Mouse (Mus musculus): ENCODE measurements around the gene Ank2. TPM values are rescaled to one million over a fixed set of nuclear protein-coding genes. Genes with fewer than 3 reads are reported as not detected.

The Ank2 gene
- polyA plus RNA-seq, 1 experiment from 2014 or later: 30.8 TPM

DNA sequence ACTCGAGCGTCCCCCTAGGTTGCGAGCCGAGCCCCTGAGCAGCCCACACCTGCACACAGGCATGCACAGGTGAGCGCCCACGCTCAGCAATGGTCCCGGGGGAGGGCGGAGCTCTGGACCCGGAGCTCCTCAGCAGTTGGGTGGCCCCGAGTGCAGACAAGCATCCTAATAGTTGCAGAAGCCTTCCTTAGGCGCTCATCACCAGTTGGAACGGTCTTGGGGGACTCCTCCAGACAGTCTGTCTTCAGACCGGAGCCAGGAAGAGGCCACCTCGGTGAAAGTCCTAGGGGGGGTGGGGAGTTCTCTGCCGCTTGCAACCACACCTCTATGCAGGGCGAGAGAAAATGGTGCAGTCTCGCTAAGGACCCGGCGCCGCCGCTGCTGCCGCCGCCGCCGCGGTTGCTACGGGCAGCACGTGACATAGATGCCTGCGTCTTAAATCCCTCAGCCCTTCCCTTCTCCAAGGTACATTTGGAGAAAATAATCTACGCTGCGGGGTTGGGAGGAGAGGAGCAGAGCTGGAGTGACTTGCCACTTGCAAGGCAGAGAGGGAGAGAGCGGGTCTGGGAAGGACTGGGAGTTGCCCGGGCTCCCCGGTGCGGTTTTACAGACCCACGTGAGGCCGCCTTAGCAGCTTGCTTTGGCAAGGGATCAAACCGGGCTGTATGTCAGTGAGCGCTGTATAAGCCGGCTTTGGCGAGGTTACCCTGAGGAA is 337.0 kb downstream of the Ank2 start:
- H3K4me3 ChIP-seq (ENCODE audit: low read depth, low read length): peak overlapping the region; percentile 60
- H3K9ac ChIP-seq (ENCODE audit: low read depth, low read length): peak overlapping the region; percentile 47
- ATAC-seq (replicated peaks; ENCODE audit: insufficient number of reproducible peaks, low FRiP score, low TSS enrichment): peak; percentile 49; the same call in 1 of the 2 replicates
- H3K27me3 ChIP-seq (ENCODE audit: control insufficient read depth, insufficient read depth, low read length): peaks cover 14% of the 10 kb centered on the region
- H3K36me3 ChIP-seq (ENCODE audit: control insufficient read depth, insufficient read depth, low read length): no peaks in the 10 kb centered on the region
- H3K9me3 ChIP-seq (replicated peaks; ENCODE audit: control insufficient read depth, low read length): no peaks in the 10 kb centered on the region
- WGBS (ENCODE audit: insufficient replicate concordance): under 1% methylated on average over 41 of the region's 41 CpGs
- H3K4me2 ChIP-seq: peak overlapping the region; percentile 98
- H3K4me1 ChIP-seq (ENCODE audit: control insufficient read depth, insufficient read depth, low read length): no peaks in the 10 kb centered on the region
- no peak overlapping the region for H3K27ac ChIP-seq (ENCODE audit: low read depth, low read length)

DNA sequence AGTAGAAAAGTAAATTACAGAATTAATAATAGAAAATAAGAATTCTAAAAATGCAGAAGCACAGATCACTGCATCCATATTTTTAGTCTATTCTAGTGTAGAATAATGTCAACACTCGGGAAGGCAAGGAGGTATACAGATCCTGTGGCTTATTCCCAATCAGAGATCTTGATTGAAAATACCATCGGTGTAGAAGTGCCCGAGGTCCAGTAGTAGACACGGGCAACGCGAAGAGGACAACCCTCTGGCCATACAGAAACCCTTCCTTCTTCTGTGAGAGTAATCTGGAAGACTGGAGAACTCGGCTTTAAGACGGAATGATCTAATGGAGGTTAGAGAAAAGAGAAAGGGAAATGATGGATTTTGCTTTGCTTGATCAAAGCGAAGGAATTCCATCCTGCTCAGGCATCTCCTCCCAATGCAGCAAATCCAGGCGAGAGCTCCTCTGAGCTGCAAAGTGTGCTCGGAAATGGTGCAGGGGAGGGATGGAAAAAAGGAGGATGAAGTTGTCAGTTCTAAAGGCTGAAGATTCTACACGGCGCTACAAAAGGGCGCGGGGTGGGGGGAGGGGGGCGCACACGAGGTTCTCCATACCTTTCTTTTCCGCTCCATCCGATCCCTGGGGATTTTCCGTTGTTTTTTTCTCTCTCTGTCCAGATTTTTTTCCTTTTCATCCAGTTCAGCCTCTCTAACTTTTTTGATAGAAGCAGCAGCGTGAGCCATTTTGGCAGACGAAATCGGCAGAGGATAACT is 337.9 kb downstream of the Ank2 start:
- no peaks in the 10 kb centered on the region for H3K4me1 ChIP-seq (ENCODE audit: control insufficient read depth, insufficient read depth, low read length)
- ATAC-seq (replicated peaks; ENCODE audit: insufficient number of reproducible peaks, low FRiP score, low TSS enrichment): no peak
- WGBS (ENCODE audit: insufficient replicate concordance): 5% methylated on average over 22 of the region's 23 CpGs
- H3K4me2 ChIP-seq: peak overlapping the region; percentile 98
- peak overlapping the region; percentile 60 for H3K4me3 ChIP-seq (ENCODE audit: low read depth, low read length)
- H3K9me3 ChIP-seq (replicated peaks; ENCODE audit: control insufficient read depth, low read length): no peaks in the 10 kb centered on the region
- peaks cover 14% of the 10 kb centered on the region for H3K27me3 ChIP-seq (ENCODE audit: control insufficient read depth, insufficient read depth, low read length)
- peak overlapping the region; percentile 47; the same call in 1 of the 2 replicates for H3K9ac ChIP-seq (ENCODE audit: low read depth, low read length)
- no peak overlapping the region for H3K27ac ChIP-seq (ENCODE audit: low read depth, low read length)
- no peaks in the 10 kb centered on the region for H3K36me3 ChIP-seq (ENCODE audit: control insufficient read depth, insufficient read depth, low read length)

DNA sequence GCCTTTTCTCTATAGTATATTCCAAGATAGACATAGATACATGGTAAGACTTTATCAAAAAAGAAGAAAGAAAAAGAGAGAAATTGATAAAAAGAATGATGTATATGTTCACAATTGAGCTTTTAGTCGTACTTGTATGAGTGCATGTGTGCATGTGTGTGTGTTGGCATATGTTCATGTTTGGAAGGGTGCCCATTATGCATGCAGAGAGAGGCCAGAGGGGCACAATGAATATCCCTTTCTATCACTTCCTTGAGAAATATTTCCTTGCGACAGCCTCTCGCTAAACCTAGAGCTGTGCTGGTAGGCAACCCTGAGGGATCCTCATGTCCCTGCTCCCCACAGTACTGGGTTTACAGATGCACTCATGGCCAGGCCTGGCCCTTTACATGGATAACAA is 341.4 kb downstream of the Ank2 start:
- Histone ChIP-seq H3K4me2 (no peak overlapping the region), H3K9ac (ENCODE audit: low read depth, low read length) (no peak overlapping the region), H3K9me3 (replicated peaks; ENCODE audit: control insufficient read depth, low read length) (no peaks in the 10 kb centered on the region), H3K27me3 (ENCODE audit: control insufficient read depth, insufficient read depth, low read length) (peaks cover 7% of the 10 kb centered on the region; the same call in 1 of the 2 replicates), H3K4me1 (ENCODE audit: control insufficient read depth, insufficient read depth, low read length) (no peaks in the 10 kb centered on the region), H3K4me3 (ENCODE audit: low read depth, low read length) (no peak overlapping the region), H3K27ac (ENCODE audit: low read depth, low read length) (no peak overlapping the region), H3K36me3 (ENCODE audit: control insufficient read depth, insufficient read depth, low read length) (no peaks in the 10 kb centered on the region)
- no peak for ATAC-seq (replicated peaks; ENCODE audit: insufficient number of reproducible peaks, low FRiP score, low TSS enrichment)
- WGBS (ENCODE audit: insufficient replicate concordance): 75% methylated on average over 3 of the region's 3 CpGs

DNA sequence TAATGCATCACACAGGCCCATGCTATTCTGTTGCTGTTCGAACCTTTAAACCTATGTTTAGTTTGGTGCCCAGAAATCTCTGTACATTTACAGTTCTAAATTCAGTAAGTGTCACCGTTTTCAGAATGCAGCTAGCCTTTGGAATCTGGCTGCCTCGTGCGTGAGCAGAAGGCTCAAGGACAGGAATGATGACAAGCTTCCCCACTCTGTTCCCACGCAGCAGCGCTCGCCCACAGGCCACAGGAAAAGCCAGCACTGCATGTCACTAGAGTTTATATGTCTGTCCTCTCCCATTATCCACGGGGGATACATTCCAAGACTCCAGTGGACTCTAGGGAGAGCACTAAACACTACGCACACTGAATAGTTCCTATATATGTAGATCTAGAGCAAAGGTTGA is 343.1 kb downstream of the Ank2 start:
- H3K9me3 ChIP-seq (replicated peaks; ENCODE audit: control insufficient read depth, low read length): no peaks in the 10 kb centered on the region
- ATAC-seq (replicated peaks; ENCODE audit: insufficient number of reproducible peaks, low FRiP score, low TSS enrichment): no peak
- H3K9ac ChIP-seq (ENCODE audit: low read depth, low read length): no peak overlapping the region
- WGBS (ENCODE audit: insufficient replicate concordance): 73% methylated on average over 9 of the region's 9 CpGs
- H3K4me3 ChIP-seq (ENCODE audit: low read depth, low read length): no peak overlapping the region
- no peak overlapping the region for H3K27ac ChIP-seq (ENCODE audit: low read depth, low read length)
- H3K36me3 ChIP-seq (ENCODE audit: control insufficient read depth, insufficient read depth, low read length): no peaks in the 10 kb centered on the region
- no peak overlapping the region for H3K4me2 ChIP-seq
- no peaks in the 10 kb centered on the region; the same call in 1 of the 2 replicates for H3K27me3 ChIP-seq (ENCODE audit: control insufficient read depth, insufficient read depth, low read length)
- no peaks in the 10 kb centered on the region for H3K4me1 ChIP-seq (ENCODE audit: control insufficient read depth, insufficient read depth, low read length)

DNA sequence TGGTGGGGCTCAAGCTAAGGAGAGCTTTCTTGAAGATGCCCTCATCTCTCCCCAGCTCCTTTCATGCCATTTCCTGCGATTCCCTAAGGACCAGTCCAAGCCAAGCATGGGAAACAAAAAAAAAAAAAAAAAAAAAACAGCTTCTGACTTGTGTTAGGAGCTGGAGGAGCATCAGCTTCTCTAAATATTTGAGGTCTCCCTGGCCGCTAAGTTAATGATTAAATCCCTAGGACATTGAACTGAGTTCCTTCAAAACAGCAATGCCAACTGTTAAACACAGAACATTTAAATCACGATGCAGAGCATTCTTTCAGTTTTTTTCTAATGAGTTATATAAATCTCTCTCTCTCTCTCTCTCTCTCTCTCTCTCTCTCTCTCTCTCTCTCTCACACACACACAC is 345.3 kb downstream of the Ank2 start:
- WGBS (ENCODE audit: insufficient replicate concordance): 81% methylated on average over 3 of the region's 3 CpGs
- no peak overlapping the region for H3K9ac ChIP-seq (ENCODE audit: low read depth, low read length)
- no peak overlapping the region for H3K27ac ChIP-seq (ENCODE audit: low read depth, low read length)
- no peak overlapping the region for H3K4me2 ChIP-seq
- no peaks in the 10 kb centered on the region for H3K27me3 ChIP-seq (ENCODE audit: control insufficient read depth, insufficient read depth, low read length)
- no peaks in the 10 kb centered on the region for H3K4me1 ChIP-seq (ENCODE audit: control insufficient read depth, insufficient read depth, low read length)
- ATAC-seq (replicated peaks; ENCODE audit: insufficient number of reproducible peaks, low FRiP score, low TSS enrichment): no peak
- H3K36me3 ChIP-seq (ENCODE audit: control insufficient read depth, insufficient read depth, low read length): no peaks in the 10 kb centered on the region
- no peaks in the 10 kb centered on the region for H3K9me3 ChIP-seq (replicated peaks; ENCODE audit: control insufficient read depth, low read length)
- no peak overlapping the region for H3K4me3 ChIP-seq (ENCODE audit: low read depth, low read length)

DNA sequence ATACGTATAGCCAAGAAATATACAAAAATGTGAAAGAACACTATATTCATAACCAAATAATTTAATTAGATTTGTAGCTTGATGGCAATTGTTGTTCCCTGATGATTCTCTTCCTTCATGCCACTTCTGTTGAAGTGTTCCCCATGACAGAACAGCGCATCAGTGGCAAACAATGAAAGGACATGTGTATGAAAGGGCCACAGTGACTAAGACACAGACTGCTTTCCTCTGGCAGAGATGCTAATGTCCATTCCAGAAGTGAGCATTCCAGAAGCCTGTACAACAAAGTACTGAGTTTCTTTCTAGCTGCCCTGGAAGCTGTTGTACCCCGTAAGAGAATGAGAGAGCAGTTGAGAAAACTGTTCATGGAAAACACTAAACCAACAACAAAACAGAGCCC is 345.7 kb downstream of the Ank2 start:
- no peak overlapping the region for H3K4me3 ChIP-seq (ENCODE audit: low read depth, low read length)
- no peaks in the 10 kb centered on the region for H3K27me3 ChIP-seq (ENCODE audit: control insufficient read depth, insufficient read depth, low read length)
- H3K9me3 ChIP-seq (replicated peaks; ENCODE audit: control insufficient read depth, low read length): no peaks in the 10 kb centered on the region
- no peaks in the 10 kb centered on the region for H3K4me1 ChIP-seq (ENCODE audit: control insufficient read depth, insufficient read depth, low read length)
- no peak overlapping the region for H3K9ac ChIP-seq (ENCODE audit: low read depth, low read length)
- H3K4me2 ChIP-seq: no peak overlapping the region
- H3K27ac ChIP-seq (ENCODE audit: low read depth, low read length): no peak overlapping the region
- WGBS (ENCODE audit: insufficient replicate concordance): 83% methylated on average over 3 of the region's 3 CpGs
- no peaks in the 10 kb centered on the region for H3K36me3 ChIP-seq (ENCODE audit: control insufficient read depth, insufficient read depth, low read length)
- ATAC-seq (replicated peaks; ENCODE audit: insufficient number of reproducible peaks, low FRiP score, low TSS enrichment): no peak

DNA sequence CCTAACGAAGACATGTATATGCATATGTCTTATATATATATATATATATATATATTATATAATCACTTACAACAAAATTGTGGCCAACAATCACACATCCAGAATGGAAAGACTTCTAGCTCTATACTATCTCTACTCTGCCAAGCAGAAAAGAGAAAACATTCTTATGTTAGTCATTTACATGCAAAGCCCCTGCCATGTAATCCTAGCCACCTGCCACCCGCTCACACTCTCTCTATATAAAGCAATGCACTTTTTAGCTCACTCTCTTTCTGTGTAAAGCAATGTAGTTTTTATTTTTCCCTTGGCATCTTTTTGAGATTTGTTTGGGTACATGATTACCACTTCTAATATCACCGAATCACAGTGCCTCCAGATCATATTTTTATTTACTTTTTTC is 350.5 kb downstream of the Ank2 start:
- Histone ChIP-seq H3K4me1 (ENCODE audit: control insufficient read depth, insufficient read depth, low read length) (no peaks in the 10 kb centered on the region), H3K9me3 (replicated peaks; ENCODE audit: control insufficient read depth, low read length) (no peaks in the 10 kb centered on the region), H3K4me2 (no peak overlapping the region), H3K27ac (ENCODE audit: low read depth, low read length) (no peak overlapping the region), H3K9ac (ENCODE audit: low read depth, low read length) (no peak overlapping the region), H3K4me3 (ENCODE audit: low read depth, low read length) (no peak overlapping the region), H3K36me3 (ENCODE audit: control insufficient read depth, insufficient read depth, low read length) (no peaks in the 10 kb centered on the region), H3K27me3 (ENCODE audit: control insufficient read depth, insufficient read depth, low read length) (no peaks in the 10 kb centered on the region)
- ATAC-seq (replicated peaks; ENCODE audit: insufficient number of reproducible peaks, low FRiP score, low TSS enrichment): no peak
- WGBS (ENCODE audit: insufficient replicate concordance): 81% methylated on average over 3 of the region's 3 CpGs

DNA sequence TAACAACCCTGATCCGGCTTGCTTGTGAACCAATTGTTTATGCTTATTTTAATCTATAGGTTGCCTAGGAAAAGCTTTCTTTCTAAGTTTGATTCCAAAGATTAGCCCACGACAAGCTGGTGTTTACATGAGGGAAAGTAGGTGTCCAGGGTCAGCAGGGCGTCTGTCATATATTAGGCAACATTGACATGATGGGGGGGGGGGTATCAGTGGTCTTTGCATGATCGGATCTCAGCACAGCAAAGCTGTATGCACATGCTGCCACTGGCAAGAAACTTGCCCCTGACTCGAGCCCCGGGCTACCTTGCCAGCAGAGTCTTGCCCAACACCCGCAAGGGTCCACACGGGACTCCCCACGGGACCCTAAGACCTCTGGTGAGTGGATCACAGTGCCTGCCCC is 358.6 kb downstream of the Ank2 start:
- no peaks in the 10 kb centered on the region for H3K4me1 ChIP-seq (ENCODE audit: control insufficient read depth, insufficient read depth, low read length)
- H3K36me3 ChIP-seq (ENCODE audit: control insufficient read depth, insufficient read depth, low read length): no peaks in the 10 kb centered on the region
- H3K4me3 ChIP-seq (ENCODE audit: low read depth, low read length): no peak overlapping the region
- no peaks in the 10 kb centered on the region for H3K9me3 ChIP-seq (replicated peaks; ENCODE audit: control insufficient read depth, low read length)
- no peak overlapping the region for H3K27ac ChIP-seq (ENCODE audit: low read depth, low read length)
- ATAC-seq (replicated peaks; ENCODE audit: insufficient number of reproducible peaks, low FRiP score, low TSS enrichment): 0 out of 2 replicates have a peak, but pooled peaks have one; percentile 52
- no peaks in the 10 kb centered on the region for H3K27me3 ChIP-seq (ENCODE audit: control insufficient read depth, insufficient read depth, low read length)
- 80% methylated on average over 9 of the region's 9 CpGs for WGBS (ENCODE audit: insufficient replicate concordance)
- H3K9ac ChIP-seq (ENCODE audit: low read depth, low read length): no peak overlapping the region
- H3K4me2 ChIP-seq: no peak overlapping the region

Data from heart, embryonic 11.5 days (tissue).